Mouse (Mus musculus) heart, adult 2 months (tissue): Measurements from ENCODE around the gene Zfp983. TPM values are rescaled to one million over a fixed set of nuclear protein-coding genes. Genes with fewer than 3 reads are reported as not detected.

Source experiments
- DNase-seq, 2 experiments: peaks; one replicate each; pipeline ENCODE4 v3.0.0; 2021
- H3K27ac ChIP-seq: fragments of 200-600 bp; 2 replicates; pipeline ENCODE4 v1.8.1; 2022
- H3K27me3 ChIP-seq: fragments of 200-500 bp; 2 replicates; pipeline ENCODE4 v1.6.1; 2012; ENCODE audit warnings: mild to moderate bottlenecking, low read length, inconsistent platforms, mixed read lengths; ENCODE audit not compliant: control insufficient read depth, insufficient read depth
- H3K36me3 ChIP-seq: fragments of 200-500 bp; 2 replicates; pipeline ENCODE4 v1.6.1; 2012; ENCODE audit warnings: low read length, inconsistent platforms; ENCODE audit not compliant: control insufficient read depth, insufficient read depth
- H3K4me1 ChIP-seq: fragments of 200-500 bp; 2 replicates; pipeline ENCODE4 v1.6.1; 2011; ENCODE audit warnings: low read length; ENCODE audit not compliant: control insufficient read depth, insufficient read depth
- H3K4me3 ChIP-seq: fragments of 200-600 bp; 2 replicates; pipeline ENCODE4 v1.8.1; 2022
- H3K79me2 ChIP-seq: fragments of 200-500 bp; replicated peaks from 2 replicates; pipeline ENCODE4 v1.6.1; 2012; ENCODE audit warnings: mild to moderate bottlenecking, inconsistent platforms, low read length, moderate library complexity, mixed read lengths; ENCODE audit not compliant: control insufficient read depth, insufficient read depth
- H3K9ac ChIP-seq: fragments of 200-500 bp; 2 replicates; pipeline ENCODE4 v1.6.1; 2012; ENCODE audit warnings: low read depth, mild to moderate bottlenecking, control low read depth, inconsistent platforms, low read length, mixed read lengths
- CTCF ChIP-seq: fragments of 200-600 bp; IDR thresholded peaks from 2 replicates; pipeline ENCODE4 v1.8.1; 2022; ENCODE audit warnings: antibody characterized with exemption, mild to moderate bottlenecking, moderate library complexity
- EP300 ChIP-seq: fragments of 200-500 bp; IDR thresholded peaks from 2 replicates; pipeline ENCODE4 v1.6.1; 2011; ENCODE audit warnings: low read depth, low read length, control low read depth; ENCODE audit not compliant: insufficient read depth
- POLR2A ChIP-seq: fragments of 200-500 bp; IDR thresholded peaks from 2 replicates; pipeline ENCODE4 v1.6.1; 2011; ENCODE audit warnings: mild to moderate bottlenecking, low read depth, low read length, control low read depth; ENCODE audit not compliant: insufficient read depth
- WGBS: fragments of 180-500 bp; shearing (Covaris S2); methylation state at CpG from one replicate; pipeline ENCODE4 v1.1.7; 2018; 5-methylcytosine and 5-hydroxymethylcytosine counted together
- intact Hi-C: fragments of 180-260 bp; cut with DNase I; formaldehyde crosslinking; loops from one replicate; pipeline ENCODE4 v1.15.1; 2025
- polyA plus RNA-seq: library from polyadenylated mRNA; depleted of rRNA; stranded (reverse); fragments of >200 nt; gene quantifications from 2 replicates; pipeline ENCODE4 v1.2.3, GENCODE M21; 2012; rRNA removed
- total RNA-seq, 2 experiments: library from RNA; stranded (reverse); gene quantifications; 2 replicates each; pipeline ENCODE4 v1.2.3; 2021

The Zfp983 gene
- total and polyA plus RNA-seq, 3 experiments = 0.35 to 2.4 (median 2.1) TPM

- Histone ChIP-seq H3K27ac (no peak overlapping the region), H3K27me3 (no peaks in the 10 kb centered on the region), H3K4me1 (no peaks in the 10 kb centered on the region), H3K4me3 (no peak overlapping the region), H3K79me2 (no peaks in the 10 kb centered on the region), H3K36me3 (no peaks in the 10 kb centered on the region), H3K9ac (no peak overlapping the region)
- TF ChIP-seq POLR2A (no peak), CTCF (no peak), EP300 (no peak)
- no peak for DNase-seq
- intact Hi-C loops = no loop called here
These were observed 45.6 kb downstream of the Zfp983 start for GRCm38 (mm10) chr17:21696073-21696472.

- 21% methylated on average over 5 of the region's 5 CpGs for WGBS
These were observed 52.1 kb downstream of the Zfp983 start for GRCm38 (mm10) chr17:21702281-21703240.

GRCm38 (mm10) chr17:21703414-21703813 lies 53.0 kb downstream of the Zfp983 start:
- no peak overlapping the region for H3K4me3 ChIP-seq

More at GRCm38 (mm10) chr17:21702281-21703240, 52.1 kb downstream of the Zfp983 start:
- Histone ChIP-seq H3K27ac (no peak overlapping the region), H3K4me1 (peaks cover 2% of the 10 kb centered on the region), H3K79me2 (no peaks in the 10 kb centered on the region), H3K4me3 (no peak overlapping the region), H3K27me3 (no peaks in the 10 kb centered on the region), H3K9ac (no peak overlapping the region), H3K36me3 (no peaks in the 10 kb centered on the region)
- TF ChIP-seq CTCF = no peak
- no peak for TF ChIP-seq EP300
- no peak for TF ChIP-seq POLR2A
- intact Hi-C loops = no loop called here
- DNase-seq = no peak

GRCm38 (mm10) chr17:21707343-21707996 lies 57.0 kb downstream of the Zfp983 start, which contains the start of gene Zfp760:
TSS of gene Zfp760 (plus strand) at chr17:21707741.
- Histone ChIP-seq H3K4me3 (peak within 1 kb of the TSS; percentile 65), H3K4me1 (peaks cover 2% of the 10 kb centered on the region), H3K79me2 (no peaks in the 10 kb centered on the region), H3K9ac (peak within 1 kb of the TSS; percentile 67), H3K36me3 (no peaks in the 10 kb centered on the region; the same call in none of the 2 replicates), H3K27ac (peak within 1 kb of the TSS; percentile 90), H3K27me3 (no peaks in the 10 kb centered on the region)
- peak; percentile 82 for TF ChIP-seq POLR2A
- TF ChIP-seq EP300 = 0 out of 2 replicates have a peak, but pooled peaks have one; percentile 41
- TF ChIP-seq CTCF = no peak
- 3% methylated on average over 26 of the region's 26 CpGs for WGBS
- intact Hi-C loops = loop anchor here (2.0 kb wide), 1 partner anchor 25 kb away; no protein-coding TSS in a partner anchor
- peak; percentile 86 to 91 for DNase-seq

More at GRCm38 (mm10) chr17:21703414-21703813, 53.0 kb downstream of the Zfp983 start:
- Histone ChIP-seq H3K36me3 (no peaks in the 10 kb centered on the region; the same call in 1 of the 2 replicates), H3K27me3 (no peaks in the 10 kb centered on the region), H3K79me2 (no peaks in the 10 kb centered on the region), H3K4me1 (peaks cover 2% of the 10 kb centered on the region), H3K9ac (no peak overlapping the region), H3K27ac (no peak overlapping the region)
- intact Hi-C loops = no loop called here
- no peak for DNase-seq
- WGBS = 45% methylated on average over 1 of the region's 1 CpGs
- no peak for TF ChIP-seq POLR2A
- no peak for TF ChIP-seq EP300
- no peak for TF ChIP-seq CTCF

- no peak overlapping the region; the same call in 1 of the 2 replicates for H3K4me3 ChIP-seq
- no peaks in the 10 kb centered on the region for H3K27me3 ChIP-seq
- TF ChIP-seq POLR2A (no peak), CTCF (no peak), EP300 (no peak)
- intact Hi-C loops = no loop called here
- no peak overlapping the region; the same call in 1 of the 2 replicates for H3K9ac ChIP-seq
- DNase-seq = no peak
- H3K36me3 ChIP-seq = no peaks in the 10 kb centered on the region; the same call in none of the 2 replicates
- WGBS = 32% methylated on average over 2 of the region's 2 CpGs
- peak overlapping the region; percentile 90; the same call in 1 of the 2 replicates for H3K27ac ChIP-seq
- H3K4me1 ChIP-seq = peaks cover 2% of the 10 kb centered on the region
- no peaks in the 10 kb centered on the region for H3K79me2 ChIP-seq
These were observed 58.0 kb downstream of the Zfp983 start for GRCm38 (mm10) chr17:21708401-21708800.

Other genes with a start within 250 kb of the Zfp983 start
- gene Zfp54, start 227.4 kb upstream of the Zfp983 start, total RNA-seq = 1 to 10 TPM in 1 of 2 experiments, under 1 TPM in 1; 0.59 to 1.0 TPM
- 0.39 and 0.64 TPM in 2 replicates for gene Zfp54, start 227.4 kb upstream of the Zfp983 start, polyA plus RNA-seq
- 1 to 10 TPM; 6.3 to 8.5 TPM for gene Zfp51, start 200.2 kb upstream of the Zfp983 start, total RNA-seq
- gene Zfp51, start 200.2 kb upstream of the Zfp983 start, polyA plus RNA-seq = 1.5 and 3.7 TPM in 2 replicates
- 1 to 10 TPM; 2.0 to 2.5 TPM for gene Zfp53, start 161.6 kb upstream of the Zfp983 start, total RNA-seq
- gene Zfp53, start 161.6 kb upstream of the Zfp983 start, polyA plus RNA-seq = 0.55 and 1.0 TPM in 2 replicates
- 1 to 10 TPM; 3.5 to 5.9 TPM for gene Zfp52, start 115.1 kb upstream of the Zfp983 start, total RNA-seq
- gene Zfp52, start 115.1 kb upstream of the Zfp983 start, polyA plus RNA-seq = 1.1 and 1.9 TPM in 2 replicates
- gene Zfp948, start 83.6 kb upstream of the Zfp983 start, total RNA-seq = 1 to 10 TPM; 2.7 to 3.7 TPM
- gene Zfp948, start 83.6 kb upstream of the Zfp983 start, polyA plus RNA-seq = 1.2 and 3.0 TPM in 2 replicates
- 1 to 10 TPM; 2.2 to 2.4 TPM for gene Gm10226, start 41.2 kb downstream of the Zfp983 start, total RNA-seq
- gene Gm10226, start 41.2 kb downstream of the Zfp983 start, polyA plus RNA-seq = not detected in 2 replicates
- 1 to 10 TPM; 1.3 to 1.5 TPM for gene Zfp760, start 57.1 kb downstream of the Zfp983 start, total RNA-seq
- gene Zfp760, start 57.1 kb downstream of the Zfp983 start, polyA plus RNA-seq = 0.53 and 1.3 TPM in 2 replicates
- gene Zfp229, start 80.2 kb downstream of the Zfp983 start, total RNA-seq = 1 to 10 TPM; 5.1 to 5.9 TPM
- gene Zfp229, start 80.2 kb downstream of the Zfp983 start, polyA plus RNA-seq = 1.5 and 3.3 TPM in 2 replicates
- under 1 TPM; 0.65 to 0.86 TPM for gene Zfp820, start 195.1 kb downstream of the Zfp983 start, total RNA-seq
- gene Zfp820, start 195.1 kb downstream of the Zfp983 start, polyA plus RNA-seq = 0.08 and 0.35 TPM in 2 replicates